Comparison of ENCODE assay signal across 9 mouse cellular contexts in the genomic region with DNA sequence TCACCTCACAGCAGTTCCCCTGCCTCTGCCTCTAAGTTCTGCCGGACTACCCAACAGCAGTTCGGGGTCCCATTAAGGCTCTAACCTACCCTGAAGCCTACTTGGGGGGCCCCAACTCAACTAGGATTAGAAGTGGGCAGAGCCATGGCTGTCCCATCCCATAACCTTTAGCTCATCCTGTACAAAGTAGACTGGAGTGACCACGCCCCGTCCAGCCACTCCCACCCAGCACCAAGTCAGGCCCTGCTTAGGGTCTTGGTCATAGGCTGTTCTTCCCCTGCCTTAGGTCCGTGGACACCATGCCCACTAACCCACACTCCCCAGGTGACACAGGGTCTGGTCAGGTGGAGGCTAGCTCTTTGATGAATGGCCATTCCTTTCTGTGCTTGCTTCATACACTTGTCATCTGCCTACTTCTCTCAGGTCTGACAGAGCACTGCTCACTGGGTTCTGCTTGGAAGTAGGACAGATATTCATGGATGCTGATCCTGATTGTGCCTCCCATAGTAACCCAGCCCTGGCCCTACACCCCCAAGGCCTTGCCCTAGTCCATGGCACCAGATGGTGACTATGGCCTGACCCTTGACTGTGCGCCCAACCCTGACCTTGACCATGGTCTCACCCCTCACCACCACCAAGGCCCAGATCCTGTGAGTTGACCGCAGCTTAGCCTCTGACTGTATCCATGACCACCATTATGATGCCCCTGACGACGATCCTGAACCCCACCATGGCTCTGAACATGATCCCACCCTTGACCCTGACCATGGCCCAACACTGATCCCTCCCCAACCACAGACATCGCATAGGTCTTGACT. TPM values are rescaled to one million over a fixed set of nuclear protein-coding genes. Genes with fewer than 3 reads are reported as not detected.
DNase-seq lines count a peak whose midpoint lies in the region; ATAC-seq lines count a peak whose summit lies in the region.
"Had no signal": no experiment of that assay in that cellular context is flagged by ENCODE, and none has a peak within 500 bp of the region (broad histone marks: within the 10 kb centered on the region; RNA-seq: fewer than 3 reads in every experiment).

No protein-coding gene starts in this region.

- H3K4me2 ChIP-seq in heart, embryonic 11.5 days: no peak overlapping the region

- WGBS in heart, embryonic 11.5 days (ENCODE audit: insufficient replicate concordance): 84% methylated on average over 10 of the region's 10 CpGs
- WGBS in heart, embryonic 10.5 days: 89% methylated on average over 10 of the region's 10 CpGs

- no peak for DNase-seq in heart, embryonic 10.5 days (ENCODE audit: low spot score)
- peak; percentile 4 for DNase-seq in right cerebral cortex, postnatal 14 days
- DNase-seq in right cerebral cortex, adult 18-20 months: no peak
- DNase-seq in gastrocnemius, postnatal 10 days: peak; percentile 8
- peak; percentile 11 for DNase-seq in skeletal muscle tissue, adult 2 months (ENCODE audit: low read depth, low spot score)
- DNase-seq in embryo, embryonic 11 days: no peak
- DNase-seq in urinary bladder, postnatal 25 days (ENCODE audit: low spot score): no peak

- no peak overlapping the region for H3K27ac ChIP-seq in heart, embryonic 11.5 days (ENCODE audit: low read depth, low read length)
- H3K27ac ChIP-seq in heart, embryonic 10.5 days: no peak overlapping the region; the same call in 1 of the 2 replicates
- H3K27ac ChIP-seq: kidney, postnatal 0 days had no signal

- peaks cover 7% of the 10 kb centered on the region; the same call in 1 of the 2 replicates for H3K27me3 ChIP-seq in heart, embryonic 11.5 days (ENCODE audit: control insufficient read depth, insufficient read depth, low read length)
- peaks cover 64% of the 10 kb centered on the region for H3K27me3 ChIP-seq in heart, embryonic 10.5 days (ENCODE audit: insufficient read depth, poor library complexity, severe bottlenecking)

- no peak for ATAC-seq in heart, embryonic 11.5 days (replicated peaks; ENCODE audit: insufficient number of reproducible peaks, low FRiP score, low TSS enrichment)

- no peaks in the 10 kb centered on the region for H3K36me3 ChIP-seq in heart, embryonic 11.5 days (ENCODE audit: control insufficient read depth, insufficient read depth, low read length)
- H3K36me3 ChIP-seq in heart, embryonic 10.5 days: peaks cover 9% of the 10 kb centered on the region; the same call in 1 of the 2 replicates

- H3K9ac ChIP-seq in heart, embryonic 11.5 days (ENCODE audit: low read depth, low read length): 0 out of 2 replicates have a peak overlapping the region, but pooled peaks have one; percentile 22

- no peak overlapping the region for H3K4me3 ChIP-seq in heart, embryonic 11.5 days (ENCODE audit: low read depth, low read length)
- H3K4me3 ChIP-seq in heart, embryonic 10.5 days: no peak overlapping the region

- H3K9me3 ChIP-seq in heart, embryonic 11.5 days (replicated peaks; ENCODE audit: control insufficient read depth, low read length): no peaks in the 10 kb centered on the region
- no peaks in the 10 kb centered on the region for H3K9me3 ChIP-seq in heart, embryonic 10.5 days

- peaks cover 51% of the 10 kb centered on the region for H3K4me1 ChIP-seq in heart, embryonic 11.5 days (ENCODE audit: control insufficient read depth, insufficient read depth, low read length)
- peaks cover 61% of the 10 kb centered on the region for H3K4me1 ChIP-seq in heart, embryonic 10.5 days

RNA-seq across cellular contexts. Expression of a gene that starts 26.5 kb away (rescaled TPM):
- polyA plus RNA-seq in heart, embryonic 11.5 days (2014; fragmentation: Nextera tagmentation; extraction: Ambion mirVana): 4.2 and 5.8 TPM in 2 replicates
- polyA plus RNA-seq in heart, embryonic 10.5 days (2016; fragmentation: Nextera tagmentation; extraction: Ambion mirVana): 3.4 and 4.0 TPM in 2 replicates
- total RNA-seq in gastrocnemius, postnatal 10 days (2021): under 1 TPM in 1 of 2 experiments, not detected in 1; 0.65 TPM

RNA-seq across cellular contexts. Expression of a gene that starts 30.5 kb away (rescaled TPM):
- polyA plus RNA-seq in heart, embryonic 11.5 days (2014; fragmentation: Nextera tagmentation; extraction: Ambion mirVana): 0.55 and 1.2 TPM in 2 replicates
- polyA plus RNA-seq in heart, embryonic 10.5 days (2016; fragmentation: Nextera tagmentation; extraction: Ambion mirVana): 1.1 and 1.7 TPM in 2 replicates
- total RNA-seq in gastrocnemius, postnatal 10 days (2021): 1 to 10 TPM in 1 of 2 experiments, under 1 TPM in 1; 0.33 to 2.0 TPM

RNA-seq across cellular contexts. Expression of a gene that starts 35.1 kb away (rescaled TPM):
- polyA plus RNA-seq in heart, embryonic 11.5 days (2014; fragmentation: Nextera tagmentation; extraction: Ambion mirVana): 1.4 and 2.9 TPM in 2 replicates
- polyA plus RNA-seq in heart, embryonic 10.5 days (2016; fragmentation: Nextera tagmentation; extraction: Ambion mirVana): 2.2 and 3.1 TPM in 2 replicates
- under 1 TPM; 0.40 to 0.45 TPM for total RNA-seq in gastrocnemius, postnatal 10 days (2021)

RNA-seq across cellular contexts. Expression of a gene that starts 35.1 kb away (rescaled TPM):
- 47.5 and 61.4 TPM in 2 replicates for polyA plus RNA-seq in heart, embryonic 11.5 days (2014; fragmentation: Nextera tagmentation; extraction: Ambion mirVana)
- 100 and 105 TPM in 2 replicates for polyA plus RNA-seq in heart, embryonic 10.5 days (2016; fragmentation: Nextera tagmentation; extraction: Ambion mirVana)
- 10 to 100 TPM; 40.3 to 46.7 TPM for total RNA-seq in gastrocnemius, postnatal 10 days (2021)

RNA-seq across cellular contexts. Expression of a gene that starts 36.1 kb away (rescaled TPM):
- 28.1 and 29.8 TPM in 2 replicates for polyA plus RNA-seq in heart, embryonic 11.5 days (2014; fragmentation: Nextera tagmentation; extraction: Ambion mirVana)
- polyA plus RNA-seq in heart, embryonic 10.5 days (2016; fragmentation: Nextera tagmentation; extraction: Ambion mirVana): 23.0 and 24.3 TPM in 2 replicates
- total RNA-seq in gastrocnemius, postnatal 10 days (2021): 100 to 1,000 TPM; 329 to 332 TPM

Comparison
In these comparisons a context has a peak if more than half of its experiments do, and no peak if none do; other contexts are left out.
1. DNase-seq: peak in right cerebral cortex, postnatal 14 days (single experiment), gastrocnemius, postnatal 10 days (single experiment) and skeletal muscle tissue, adult 2 months (single experiment); none in heart, embryonic 10.5 days (single experiment), right cerebral cortex, adult 18-20 months (single experiment), embryo, embryonic 11 days (single experiment) and urinary bladder, postnatal 25 days (single experiment).